Mouse (Mus musculus): ENCODE results near the gene Ddx54.
A peak's percentile ranks its signal among the peaks of the same experiment; 100 is the strongest.

Ddx54 gene

DNA sequence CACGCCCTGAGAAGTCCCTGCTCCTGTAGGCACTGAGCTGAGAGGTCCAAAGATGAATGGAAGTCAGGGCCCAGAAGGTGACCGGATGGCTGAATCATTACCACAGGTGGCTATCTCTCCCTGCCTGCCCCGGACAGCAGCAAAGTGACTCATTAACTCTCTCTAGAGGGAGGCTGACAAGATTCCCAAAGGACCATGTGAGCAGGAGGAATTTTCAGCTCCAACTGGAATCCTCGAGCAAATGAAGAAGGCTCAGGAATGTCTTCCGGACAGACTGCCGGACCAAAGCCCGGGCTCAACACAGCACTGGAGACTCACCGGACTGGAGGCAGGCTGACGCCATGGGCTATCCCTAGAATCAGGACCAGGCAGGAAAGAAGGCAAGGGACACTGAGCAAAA is 30.5 kb upstream of the Ddx54 start:
- peak; percentile 30 for DNase-seq (ENCODE audit: low spot score)

- no peak for DNase-seq (ENCODE audit: low spot score)
Observed at GRCm38 (mm10) chr5:120583511-120583910, 29.0 kb upstream of the Ddx54 start.

- no peak for DNase-seq (ENCODE audit: low spot score)
Observed at GRCm38 (mm10) chr5:120584968-120585367, 27.6 kb upstream of the Ddx54 start.

GRCm38 (mm10) chr5:120586741-120587615 is 25.6 kb upstream of the Ddx54 start:
- peak; percentile 36 for DNase-seq (ENCODE audit: low spot score)

DNA sequence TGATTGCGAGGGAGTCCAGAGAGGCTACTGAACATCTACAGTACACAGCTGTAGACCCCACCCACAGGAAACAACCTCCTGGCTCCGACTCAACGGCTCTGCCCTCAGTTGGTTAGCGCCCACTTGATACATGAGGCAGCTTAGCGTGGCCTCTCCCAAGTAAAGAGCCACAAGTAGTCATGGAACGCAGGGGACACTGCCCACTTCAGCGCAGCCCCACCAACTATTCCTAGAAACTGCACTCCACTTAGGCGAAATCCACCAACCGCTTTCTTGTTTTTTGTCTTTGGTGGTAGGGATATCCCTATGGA is 25.0 kb upstream of the Ddx54 start:
- DNase-seq (ENCODE audit: low spot score), result peak; percentile 31

DNA sequence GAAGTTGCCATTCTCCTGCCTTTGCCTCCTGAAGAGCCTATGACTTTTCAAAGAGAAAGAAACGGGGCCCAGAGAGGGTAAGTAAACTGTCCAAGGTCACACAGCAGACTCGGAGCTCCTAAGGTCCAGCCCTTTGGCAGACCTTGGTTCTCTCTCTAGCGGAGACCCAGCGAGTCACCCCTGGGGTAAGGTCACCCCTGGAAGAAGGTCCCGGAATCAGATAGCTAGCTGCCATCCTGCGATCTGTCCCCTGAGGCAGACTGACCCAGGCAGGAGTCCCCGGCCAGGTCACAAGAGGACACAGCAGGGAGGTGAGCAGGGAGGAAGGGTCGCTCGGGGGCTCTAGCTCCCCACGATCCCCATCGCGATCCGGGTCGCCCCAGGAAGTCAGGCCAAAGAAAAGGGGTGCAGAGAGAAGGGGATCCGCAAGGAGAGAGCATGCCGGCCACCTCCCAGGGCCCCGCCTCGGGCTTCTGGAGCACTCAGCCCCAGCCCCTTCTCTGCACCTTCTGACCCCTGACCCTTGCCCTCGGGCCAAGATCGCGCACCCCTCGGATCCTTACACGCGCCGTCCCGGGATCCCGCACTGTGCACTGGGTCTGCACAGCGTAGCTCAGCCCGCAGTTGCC is 24.5 kb upstream of the Ddx54 start:
- peak; percentile 28 for DNase-seq (ENCODE audit: low spot score)

- peak; percentile 100 for DNase-seq (ENCODE audit: low spot score)
Observed at GRCm38 (mm10) chr5:120588569-120589094, 23.9 kb upstream of the Ddx54 start, which contains the start of the genes Tpcn1 and Iqcd. Tpcn1 (minus strand) TSS chr5:120588673. Iqcd (plus strand) TSS chr5:120589016.

- peak; percentile 40 for DNase-seq (ENCODE audit: low spot score)
Observed at GRCm38 (mm10) chr5:120590356-120591010, 22.1 kb upstream of the Ddx54 start.

- no peak for DNase-seq (ENCODE audit: low spot score)
Observed at GRCm38 (mm10) chr5:120592141-120592540, 20.4 kb upstream of the Ddx54 start.

DNA sequence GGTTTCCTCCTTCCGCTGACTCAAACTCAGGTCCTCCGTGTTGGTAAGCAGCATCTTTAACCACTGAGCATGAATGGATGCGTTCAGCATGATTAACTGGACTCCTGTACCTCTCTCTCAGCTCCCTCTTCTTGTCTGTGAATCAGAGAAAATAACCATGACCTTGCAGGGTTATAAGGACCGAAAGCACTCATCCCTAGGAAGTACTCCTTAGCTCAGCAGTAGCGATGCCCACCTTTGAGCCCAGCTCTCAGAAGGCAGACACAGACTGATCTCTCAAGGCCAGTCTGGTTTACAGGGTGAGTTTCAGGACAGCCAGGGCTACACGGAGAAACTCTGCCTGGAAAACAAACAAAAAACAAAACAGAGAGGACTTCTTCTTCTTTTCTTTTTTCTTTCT is 18.1 kb upstream of the Ddx54 start:
- no peak for DNase-seq (ENCODE audit: low spot score)

DNA sequence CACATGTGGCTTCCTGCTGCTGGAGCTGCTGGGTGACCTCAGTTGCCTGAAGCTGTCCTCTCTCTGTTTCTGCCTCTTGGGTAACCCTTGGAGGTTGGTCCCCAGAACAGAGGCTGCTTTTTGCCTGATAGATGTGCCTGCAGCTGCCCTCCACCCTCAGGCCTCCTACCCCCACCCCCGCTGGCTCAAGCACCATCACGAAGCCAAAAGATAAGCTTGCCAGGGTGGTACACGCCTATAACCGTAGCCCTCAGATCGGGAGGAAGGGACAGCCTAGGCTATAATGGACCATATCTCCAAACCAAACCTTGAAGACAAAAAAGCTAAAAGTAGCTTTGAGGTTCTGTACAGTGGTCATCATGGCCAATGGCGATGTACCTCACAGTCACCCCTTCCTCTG is 12.9 kb upstream of the Ddx54 start:
- DNase-seq (ENCODE audit: low spot score), result no peak

- peak; percentile 51 for DNase-seq (ENCODE audit: low spot score)
Observed at GRCm38 (mm10) chr5:120600946-120601668, 11.4 kb upstream of the Ddx54 start.

- DNase-seq (ENCODE audit: low spot score), result no peak
Observed at GRCm38 (mm10) chr5:120602210-120602609, 10.3 kb upstream of the Ddx54 start.

DNA sequence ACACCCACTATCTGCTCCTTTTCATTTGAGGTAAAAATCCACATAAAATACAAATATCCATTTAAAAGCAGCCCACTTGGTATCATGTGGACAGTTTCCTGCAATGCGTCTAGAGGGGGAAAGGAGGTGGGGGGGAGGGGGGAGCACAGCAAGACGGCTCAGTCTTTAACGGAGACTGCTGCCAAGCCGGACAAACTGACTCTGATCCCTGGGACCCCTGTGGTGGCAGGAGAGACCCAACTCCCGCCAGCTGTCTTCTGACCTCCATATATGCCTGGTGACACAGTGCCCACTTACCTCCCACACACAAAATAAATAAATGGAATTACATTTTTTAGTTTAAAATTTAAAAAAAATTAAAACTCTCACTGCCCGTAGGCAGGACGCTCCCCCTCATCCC is 9.0 kb upstream of the Ddx54 start:
- DNase-seq (ENCODE audit: low spot score), result no peak

DNA sequence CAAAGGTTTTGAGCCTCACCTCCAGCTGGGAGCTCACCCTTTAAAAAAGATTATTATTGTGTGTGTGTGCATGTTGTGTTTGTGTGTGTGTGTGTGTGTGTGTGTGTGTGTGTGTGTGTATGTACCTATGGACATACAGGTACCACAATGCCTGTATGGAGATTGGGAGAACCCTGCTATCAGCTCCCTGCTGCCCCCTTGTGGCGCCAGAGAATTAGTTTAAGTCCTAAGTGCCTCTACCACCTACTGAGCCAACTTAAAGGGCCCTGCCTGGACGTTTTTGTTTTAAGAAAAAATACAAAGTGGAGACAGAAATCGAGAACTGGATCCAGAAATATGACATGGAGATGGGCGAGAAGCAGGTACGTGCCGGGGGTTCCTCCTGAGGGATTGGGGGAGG is 7.7 kb upstream of the Ddx54 start:
- DNase-seq (ENCODE audit: low spot score), result peak; percentile 87

DNA sequence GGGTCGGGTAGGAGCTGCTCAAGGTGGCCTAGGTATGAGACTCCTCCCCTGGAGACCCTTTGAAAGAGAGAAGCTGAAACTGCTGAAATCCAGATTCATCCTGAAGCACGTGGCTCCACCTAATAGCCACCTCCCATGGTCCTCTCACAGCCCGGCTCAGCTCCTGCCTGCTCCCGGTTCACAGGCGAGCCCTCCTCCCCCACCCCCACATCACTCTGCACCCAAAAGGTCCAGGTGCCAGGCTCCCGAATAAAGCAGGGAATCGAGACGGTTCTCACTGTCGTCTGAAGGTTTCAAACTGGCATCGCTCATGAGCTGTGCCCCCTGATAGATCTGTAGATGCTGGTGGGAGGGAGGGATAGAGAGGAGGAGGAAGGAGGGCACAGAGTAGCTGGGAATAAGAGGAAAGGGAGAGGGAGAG is 7.3 kb upstream of the Ddx54 start:
- peak; percentile 26 for DNase-seq (ENCODE audit: low spot score)

- peak; percentile 97 for DNase-seq (ENCODE audit: low spot score)
Observed at GRCm38 (mm10) chr5:120605688-120606087, 6.9 kb upstream of the Ddx54 start.

DNA sequence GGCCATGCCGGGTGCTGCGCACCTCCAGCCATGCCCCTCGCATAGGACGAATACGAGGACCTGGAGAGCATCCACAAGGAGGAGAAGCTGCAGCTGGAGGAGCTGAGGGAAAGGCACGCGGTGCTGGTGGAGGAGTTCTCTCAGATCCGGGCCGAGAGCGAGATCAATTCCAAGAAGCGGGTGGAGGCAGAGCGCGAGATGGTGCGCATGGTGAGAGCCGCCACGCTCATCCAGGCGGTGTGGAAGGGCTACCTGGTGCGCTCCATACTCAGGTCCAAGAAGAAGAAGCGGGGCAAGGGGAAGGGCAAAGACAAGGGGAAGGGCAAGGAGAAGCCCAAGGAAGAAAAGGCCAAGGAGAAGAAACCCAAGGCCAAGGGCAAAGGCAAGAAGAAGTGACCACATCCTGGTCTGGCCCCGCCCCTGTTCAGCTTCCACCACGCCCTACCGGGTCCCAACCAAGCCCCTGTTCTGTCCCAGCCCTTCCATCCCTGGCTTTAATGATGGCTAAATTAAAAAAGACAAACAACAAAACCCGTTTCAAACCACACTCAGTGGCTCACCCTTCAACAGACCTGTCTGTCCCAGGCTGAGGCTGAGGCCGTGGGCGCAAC is 5.8 kb upstream of the Ddx54 start:
- DNase-seq (ENCODE audit: low spot score), result no peak

- no peak for DNase-seq (ENCODE audit: low spot score)
Observed at GRCm38 (mm10) chr5:120607335-120607734, 5.2 kb upstream of the Ddx54 start.

- peak; percentile 39 for DNase-seq (ENCODE audit: low spot score)
Observed at GRCm38 (mm10) chr5:120609246-120609775, 3.2 kb upstream of the Ddx54 start.

DNA sequence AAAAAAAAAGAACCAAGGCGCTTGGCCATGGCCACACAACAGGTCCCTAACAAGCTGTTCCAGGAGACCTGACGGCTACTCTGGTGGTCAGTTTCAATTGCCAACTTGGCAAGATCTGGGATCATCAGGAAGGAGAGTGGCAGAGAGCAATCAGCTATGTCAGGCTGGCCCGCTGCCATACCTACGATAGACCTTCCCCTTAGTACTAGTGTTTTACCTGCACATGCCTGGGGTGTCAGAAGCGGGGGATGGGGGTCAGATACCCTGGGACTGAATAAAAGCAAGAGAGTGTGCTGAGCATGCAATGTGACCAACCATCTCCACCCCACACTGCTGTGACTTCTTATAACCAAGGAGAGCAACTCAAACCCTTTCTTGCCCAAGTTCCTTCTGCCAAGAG is 1.6 kb upstream of the Ddx54 start:
- DNase-seq (ENCODE audit: low spot score), result no peak
